Mouse (Mus musculus): ENCODE measurements around the gene Cacna1c.

Gene Cacna1c

DNA sequence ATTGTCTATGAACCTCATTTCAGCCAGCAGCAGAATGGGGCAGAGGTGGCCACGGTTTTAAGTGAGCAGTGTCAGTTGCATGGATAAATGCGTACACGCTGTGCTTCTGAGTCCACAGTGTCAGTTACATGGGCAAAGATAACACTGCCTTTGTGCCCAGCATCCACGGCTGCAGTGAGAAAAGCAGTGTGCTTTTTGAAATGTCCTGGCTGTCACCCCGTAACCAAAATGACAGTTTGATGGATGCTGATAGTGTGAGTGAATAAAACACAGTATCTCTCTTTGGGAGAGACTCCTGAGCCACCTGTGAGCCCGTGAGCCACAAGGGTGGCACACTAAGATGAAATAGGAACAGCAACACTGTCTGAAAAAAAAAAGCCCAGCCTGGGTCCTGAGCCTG, 351.0 kb downstream of the Cacna1c start:
- DNase-seq (ENCODE audit: low spot score): no peak

- no peak for DNase-seq (ENCODE audit: low spot score)
Measured at GRCm38 (mm10) chr6:118843566-118843965, 352.7 kb downstream of the Cacna1c start.

DNA sequence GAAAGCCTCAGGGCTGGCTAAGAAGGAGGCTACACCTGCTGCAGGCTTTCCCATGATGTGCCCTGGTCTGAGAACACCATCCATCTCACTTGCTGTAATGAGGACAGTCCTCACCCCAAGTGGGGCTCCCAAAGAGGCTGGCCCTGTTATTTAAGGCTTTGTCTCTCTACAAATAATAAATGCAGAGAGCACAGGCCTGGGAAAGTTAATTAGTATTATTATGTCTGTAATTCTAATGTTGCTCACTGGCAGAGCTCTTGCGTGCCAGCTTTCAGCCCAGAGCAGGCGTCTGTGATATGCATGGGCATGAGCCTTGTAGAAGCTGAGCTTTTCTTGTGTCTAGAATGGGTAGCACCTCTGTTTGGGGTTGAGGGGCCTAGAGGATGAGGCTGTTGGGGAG, 354.3 kb downstream of the Cacna1c start:
- DNase-seq (ENCODE audit: low spot score): no peak

- no peak for DNase-seq (ENCODE audit: low spot score)
Measured at GRCm38 (mm10) chr6:118838919-118839915, 357.0 kb downstream of the Cacna1c start.

- DNase-seq (ENCODE audit: low spot score): no peak
Measured at GRCm38 (mm10) chr6:118836693-118837092, 359.5 kb downstream of the Cacna1c start.

DNA sequence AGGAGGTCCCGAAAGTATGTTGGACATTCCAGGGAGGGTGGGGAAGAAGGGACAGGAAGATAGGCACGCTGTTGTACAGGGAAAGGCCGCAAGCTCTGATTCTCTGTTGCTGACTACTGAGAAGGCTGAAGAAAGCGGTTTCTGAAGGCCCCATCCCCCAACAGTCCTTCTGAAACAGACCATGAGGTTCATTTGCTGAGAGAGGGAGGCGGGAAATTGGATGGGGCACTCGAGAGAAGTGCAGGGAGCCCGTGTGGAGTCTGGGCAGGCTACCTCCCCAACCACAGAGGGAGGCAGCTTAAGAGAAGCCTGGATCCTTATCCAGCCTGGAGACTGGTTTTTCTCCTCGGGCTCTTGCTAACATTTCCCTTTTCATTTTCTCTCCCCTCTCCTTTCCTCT, 362.2 kb downstream of the Cacna1c start:
- DNase-seq (ENCODE audit: low spot score): no peak

GRCm38 (mm10) chr6:118833049-118833448, 363.2 kb downstream of the Cacna1c start:
- DNase-seq (ENCODE audit: low spot score): no peak

GRCm38 (mm10) chr6:118832616-118833015, 363.6 kb downstream of the Cacna1c start:
- DNase-seq (ENCODE audit: low spot score): no peak

DNA sequence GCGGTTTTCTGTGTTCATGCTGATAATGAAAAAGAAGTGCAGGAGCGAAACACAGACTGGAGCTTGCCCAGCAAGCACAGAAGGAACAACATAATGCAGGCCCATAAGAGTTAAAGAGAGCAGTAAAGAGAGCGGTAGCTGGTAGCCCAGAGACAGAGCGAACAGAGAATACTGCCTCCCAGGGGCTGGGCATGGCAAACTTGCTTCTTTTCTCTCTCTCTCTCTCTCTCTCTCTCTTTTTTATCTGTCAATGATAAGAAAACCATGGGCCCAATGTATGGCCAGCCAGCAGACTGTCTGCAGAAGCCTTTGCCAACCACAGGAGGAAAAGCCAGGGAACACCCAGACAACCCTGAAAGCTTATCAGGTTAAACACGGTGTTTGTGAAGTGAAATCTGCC, 365.4 kb downstream of the Cacna1c start:
- no peak for DNase-seq (ENCODE audit: low spot score)

- DNase-seq (ENCODE audit: low spot score): no peak
Measured at GRCm38 (mm10) chr6:118828187-118828586, 368.0 kb downstream of the Cacna1c start.

- DNase-seq (ENCODE audit: low spot score): no peak
Measured at GRCm38 (mm10) chr6:118827560-118827959, 368.7 kb downstream of the Cacna1c start.

DNA sequence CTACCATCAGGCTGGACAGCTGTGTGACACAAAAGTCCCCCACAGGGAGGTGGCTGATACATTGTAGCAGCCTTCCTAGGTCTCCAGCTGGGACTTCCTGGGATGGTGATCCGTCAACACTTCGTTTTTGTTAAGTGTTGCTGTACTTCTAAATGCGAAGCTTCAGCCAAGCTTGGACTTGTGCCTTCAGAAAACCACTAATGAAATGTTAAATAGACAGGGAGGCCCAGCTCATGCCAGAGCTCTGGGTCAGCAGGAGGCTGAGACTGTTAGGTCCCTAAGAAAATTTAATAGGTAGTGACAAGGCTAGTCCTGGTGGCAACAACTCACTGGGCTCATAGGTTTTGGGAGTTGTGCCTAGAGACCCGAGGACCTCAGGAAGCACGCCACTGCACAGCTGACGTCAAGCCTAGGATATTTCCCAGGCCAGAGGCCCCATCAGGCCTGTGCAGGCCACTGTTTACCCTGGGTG, 370.8 kb downstream of the Cacna1c start:
- no peak for DNase-seq (ENCODE audit: low spot score)

DNA sequence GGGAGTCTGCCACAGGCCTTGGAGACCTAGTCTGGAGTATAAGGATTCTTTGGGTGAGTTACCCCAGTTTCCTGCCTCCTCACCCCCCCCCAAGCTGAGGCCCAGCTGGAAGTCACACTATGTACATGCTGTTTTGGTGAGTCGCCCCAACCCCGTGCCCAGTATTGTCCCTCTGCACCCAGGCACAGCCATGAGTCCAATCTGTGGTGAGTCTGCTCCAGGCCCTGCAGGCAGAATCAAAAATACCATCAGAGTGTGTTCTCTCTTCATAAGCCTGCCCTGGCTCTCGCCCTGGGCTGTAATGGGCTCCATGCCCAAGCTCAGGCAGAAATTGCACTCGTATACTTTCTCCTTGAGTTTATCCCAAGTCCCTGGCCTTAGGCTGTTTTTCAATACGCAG, 374.7 kb downstream of the Cacna1c start:
- no peak for DNase-seq (ENCODE audit: low spot score)

GRCm38 (mm10) chr6:118819657-118820056, 376.6 kb downstream of the Cacna1c start:
- no peak for DNase-seq (ENCODE audit: low spot score)

DNA sequence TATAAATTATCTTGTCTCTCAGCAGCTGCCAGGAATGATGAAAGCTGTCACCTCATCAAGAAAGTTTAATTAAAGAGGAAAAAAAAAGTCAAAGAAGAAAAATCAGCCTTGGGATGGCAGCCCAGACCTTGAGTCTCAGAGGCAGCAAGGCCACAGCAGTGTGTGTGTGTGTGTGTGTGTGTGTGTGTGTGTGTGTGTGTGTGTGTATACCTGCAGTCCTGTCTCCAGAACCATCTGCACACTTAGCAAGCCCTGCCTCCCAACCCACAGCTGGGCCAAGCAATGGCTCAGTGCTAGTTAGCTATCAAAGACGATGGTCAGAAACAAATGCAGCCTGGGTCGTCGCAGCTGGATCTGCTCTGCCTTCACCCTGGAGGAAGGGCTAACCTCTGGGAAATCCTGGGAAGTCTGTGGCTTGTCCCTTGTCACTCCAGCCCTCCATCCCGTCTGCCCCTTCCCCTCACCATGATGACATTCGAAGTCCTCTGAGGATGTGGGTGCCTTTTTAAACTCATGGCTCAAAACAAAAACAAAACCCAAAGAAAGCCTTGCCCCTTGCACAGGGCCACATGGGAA, 378.2 kb downstream of the Cacna1c start:
- DNase-seq (ENCODE audit: low spot score): no peak

DNA sequence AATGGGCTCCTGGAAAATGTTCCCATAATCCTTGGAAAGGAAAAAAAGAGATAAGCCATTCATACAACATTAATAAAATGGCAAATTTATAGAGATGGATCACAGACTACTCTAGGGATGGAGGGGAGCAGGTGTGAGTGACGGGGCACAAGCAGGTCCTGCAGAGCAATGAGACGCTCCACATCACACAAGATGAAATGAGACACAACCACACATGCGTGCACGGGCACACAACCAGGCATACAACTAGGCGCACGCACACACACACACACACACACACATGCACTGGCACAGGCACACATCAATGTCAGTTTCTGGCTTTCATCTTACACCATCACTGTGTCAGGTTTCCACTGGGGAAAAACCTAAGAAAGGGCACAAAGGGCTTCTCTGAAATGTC, 380.0 kb downstream of the Cacna1c start:
- DNase-seq (ENCODE audit: low spot score): no peak

DNA sequence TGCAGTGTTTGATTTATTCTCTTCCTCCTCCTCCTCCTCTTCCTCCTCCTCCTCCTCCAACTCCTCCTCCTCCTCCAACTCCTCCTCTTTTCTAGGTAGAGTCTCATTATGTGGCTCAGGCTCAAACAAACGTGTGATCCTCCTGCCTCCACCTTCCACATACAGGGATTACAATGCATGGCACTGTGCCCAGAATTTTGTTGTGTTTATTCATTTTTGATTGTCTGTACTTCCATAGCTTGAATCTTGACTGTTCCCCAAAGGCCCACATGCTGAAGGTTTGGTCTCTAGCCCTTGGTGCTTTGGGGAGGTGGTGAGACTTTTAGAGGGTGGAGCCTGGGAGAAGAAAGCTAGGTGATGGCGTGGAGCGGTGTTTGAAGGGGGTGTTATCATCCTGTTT, 383.7 kb downstream of the Cacna1c start:
- DNase-seq (ENCODE audit: low spot score): no peak

GRCm38 (mm10) chr6:118812007-118812406, 384.2 kb downstream of the Cacna1c start:
- DNase-seq (ENCODE audit: low spot score): no peak

- no peak for DNase-seq (ENCODE audit: low spot score)
Measured at GRCm38 (mm10) chr6:118810834-118811233, 385.4 kb downstream of the Cacna1c start.

GRCm38 (mm10) chr6:118805139-118805538, 391.1 kb downstream of the Cacna1c start:
- no peak for DNase-seq (ENCODE audit: low spot score)

DNA sequence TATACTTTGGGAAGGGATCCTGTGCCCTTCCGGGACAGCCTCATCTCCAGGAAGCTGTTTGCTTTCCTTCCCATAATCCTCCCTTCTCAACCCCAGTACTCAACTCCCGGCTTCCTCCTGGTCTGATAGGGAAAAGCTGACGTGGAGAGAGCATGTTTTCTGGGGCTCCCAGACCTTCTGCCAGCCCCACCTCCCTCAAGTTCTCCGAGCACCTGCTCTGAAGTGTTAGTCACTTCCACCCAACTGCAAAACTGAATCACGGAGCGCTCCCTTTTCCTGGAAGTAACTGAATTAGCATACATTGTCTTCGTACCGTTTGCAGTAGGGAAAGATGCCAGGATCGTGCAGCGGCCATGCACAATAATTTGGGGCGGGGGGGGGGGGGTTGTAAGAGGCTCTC, 393.9 kb downstream of the Cacna1c start:
- DNase-seq (ENCODE audit: low spot score): no peak

DNA sequence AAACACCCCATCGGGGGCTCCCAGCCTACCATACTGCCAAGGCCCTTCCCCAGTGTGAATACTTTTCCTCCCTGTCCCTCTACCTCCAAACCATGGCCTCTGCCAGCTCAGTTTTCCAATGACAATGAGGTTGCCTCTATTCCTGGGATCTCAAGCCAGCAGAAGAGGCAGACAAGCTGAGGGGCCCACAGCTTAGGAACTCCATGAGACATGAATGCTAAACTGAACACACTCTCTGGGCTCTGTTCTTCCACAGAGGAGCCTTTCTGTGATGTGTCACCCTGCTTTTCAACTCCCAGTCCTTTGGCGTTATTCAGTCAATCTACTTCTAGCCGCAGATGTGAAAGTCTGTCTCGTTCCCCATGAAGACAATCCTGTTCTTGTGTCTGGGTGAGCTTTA, 399.8 kb downstream of the Cacna1c start:
- no peak for DNase-seq (ENCODE audit: low spot score)

DNA sequence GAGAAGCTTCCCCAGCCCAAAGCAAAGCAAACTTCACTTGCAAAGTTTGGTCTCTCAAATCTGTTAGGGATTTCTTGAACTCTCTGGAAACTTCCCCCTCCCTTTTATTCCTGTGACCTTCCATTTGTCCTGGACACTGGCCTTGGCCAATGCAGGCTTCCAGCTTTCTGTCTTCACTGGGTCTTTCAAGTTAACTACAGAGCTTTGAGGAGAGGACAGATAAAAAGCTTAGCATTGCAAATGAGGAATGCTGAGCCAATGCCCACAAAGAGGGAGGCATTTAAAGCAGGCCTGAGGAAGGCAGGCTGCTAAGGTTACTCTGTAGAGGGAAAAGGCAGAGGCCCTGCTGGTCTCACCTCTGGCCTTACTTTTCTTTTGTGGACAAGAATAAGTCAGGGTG, 400.5 kb downstream of the Cacna1c start:
- no peak for DNase-seq (ENCODE audit: low spot score)

All from urinary bladder, postnatal 25 days (tissue).